Mouse (Mus musculus) midbrain, postnatal 0 days (tissue): ENCODE measurements at regions not wholly inside any gene's neighbourhood (a gene's known extent, or its start where the extent isn't known, plus 50 kb on each side); places are given as distances from the start of the nearest gene placed in this dataset.
A peak's percentile ranks its signal among the peaks of the same experiment; 100 is the strongest.

ENCODE experiments used
- ATAC-seq: fragments of 200-750 bp; cut with Nextera tagmentation; 2 replicates; pipeline ENCODE4 v1.8.0; 2017; ENCODE audit warnings: moderate number of reproducible peaks, mild to moderate bottlenecking, moderate TSS enrichment, moderate library complexity; ENCODE audit not compliant: low FRiP score
- DNase-seq: peaks from one replicate; pipeline ENCODE4 v3.0.0-alpha.2; 2015; ENCODE audit warnings: low spot score
- H3K27ac ChIP-seq: fragments of 300-500 bp; sonication (generic); 2 replicates; pipeline ENCODE4 v1.5.1; 2014; ENCODE audit warnings: low read depth, mild to moderate bottlenecking, low read length, mixed read lengths
- H3K27me3 ChIP-seq: fragments of 300-500 bp; sonication (generic); 2 replicates; pipeline ENCODE4 v1.6.1; 2014; ENCODE audit warnings: low read length, control low read depth, mixed read lengths; ENCODE audit not compliant: insufficient read depth
- H3K36me3 ChIP-seq: fragments of 300-500 bp; sonication (generic); 2 replicates; pipeline ENCODE4 v1.6.1; 2014; ENCODE audit warnings: low read length, control low read depth, mixed read lengths; ENCODE audit not compliant: insufficient read depth
- H3K4me1 ChIP-seq: fragments of 300-500 bp; sonication (generic); 2 replicates; pipeline ENCODE4 v1.6.1; 2014; ENCODE audit warnings: mild to moderate bottlenecking, control low read depth, antibody characterized with exemption, low read length, mixed read lengths; ENCODE audit not compliant: insufficient read depth
- H3K4me2 ChIP-seq: fragments of 300-500 bp; sonication (generic); 2 replicates; pipeline ENCODE4 v1.6.1; 2014; ENCODE audit warnings: low read depth, mild to moderate bottlenecking, low read length, mixed read lengths; ENCODE audit not compliant: poor library complexity, severe bottlenecking
- H3K4me3 ChIP-seq: fragments of 300-500 bp; sonication (generic); 2 replicates; pipeline ENCODE4 v1.5.1; 2014; ENCODE audit warnings: low read depth, mild to moderate bottlenecking, low read length, moderate library complexity
- H3K9ac ChIP-seq: fragments of 300-500 bp; sonication (generic); replicated peaks from 2 replicates; pipeline ENCODE4 v1.6.1; 2014; ENCODE audit warnings: mild to moderate bottlenecking, low read length, moderate library complexity, mixed read lengths; ENCODE audit not compliant: poor library complexity, severe bottlenecking
- H3K9me3 ChIP-seq: fragments of 300-500 bp; sonication (generic); 2 replicates; pipeline ENCODE4 v1.6.1; 2016; ENCODE audit warnings: low read length, control low read depth
- CTCF ChIP-seq: IDR thresholded peaks from 2 replicates; pipeline ENCODE4 v1.5.1; 2016; ENCODE audit warnings: antibody characterized with exemption, mild to moderate bottlenecking
- WGBS: fragments of 180-500 bp; shearing (Covaris S2); extraction: QIAGEN DNeasy Blood & Tissue Kit; methylation state at CpG from one replicate; pipeline ENCODE4 v1.1.7; 2014; 5-methylcytosine and 5-hydroxymethylcytosine counted together

DNA sequence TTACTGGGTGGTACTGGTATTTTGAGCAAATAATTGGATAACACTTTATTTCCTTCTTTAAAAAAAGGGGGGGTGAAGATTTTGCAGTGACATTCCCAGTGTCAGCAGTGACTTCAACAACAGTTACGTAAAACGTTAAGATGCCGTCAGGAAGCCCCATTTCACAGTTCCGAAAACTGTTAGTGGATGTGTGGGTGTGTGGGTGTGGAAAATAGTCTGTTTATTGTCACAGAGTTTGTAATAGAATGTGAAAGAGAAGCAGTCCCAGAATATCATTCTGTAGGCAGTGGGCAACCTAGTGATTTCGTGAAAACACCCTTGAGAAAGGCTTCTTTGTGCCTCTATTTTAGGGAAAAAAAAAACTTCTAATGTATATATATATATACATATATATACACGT, 101.4 kb upstream of the Pcdh10 start:
- Histone ChIP-seq H3K9me3 (no peaks in the 10 kb centered on the region), H3K27me3 (no peaks in the 10 kb centered on the region), H3K9ac (no peak overlapping the region), H3K4me3 (no peak overlapping the region), H3K4me1 (no peaks in the 10 kb centered on the region), H3K27ac (no peak overlapping the region), H3K36me3 (no peaks in the 10 kb centered on the region), H3K4me2 (no peak overlapping the region)
- WGBS, result 87% methylated on average over 6 of the region's 6 CpGs
- TF ChIP-seq CTCF, result no peak
- ATAC-seq (no peak), DNase-seq (no peak)

GRCm38 (mm10) chr3:45297242-45297853, 80.8 kb upstream of the Pcdh10 start:
- H3K4me2 ChIP-seq, result no peak overlapping the region
- no peaks in the 10 kb centered on the region for H3K4me1 ChIP-seq
- H3K4me3 ChIP-seq, result no peak overlapping the region
- 68% methylated on average over 12 of the region's 12 CpGs for WGBS
- H3K27ac ChIP-seq, result no peak overlapping the region
- H3K36me3 ChIP-seq, result no peaks in the 10 kb centered on the region
- no peak for TF ChIP-seq CTCF
- no peak overlapping the region for H3K9ac ChIP-seq
- H3K27me3 ChIP-seq, result no peaks in the 10 kb centered on the region
- DNase-seq (peak; percentile 75), ATAC-seq (peak; percentile 47; the same call in 1 of the 2 replicates)
- no peaks in the 10 kb centered on the region for H3K9me3 ChIP-seq

DNA sequence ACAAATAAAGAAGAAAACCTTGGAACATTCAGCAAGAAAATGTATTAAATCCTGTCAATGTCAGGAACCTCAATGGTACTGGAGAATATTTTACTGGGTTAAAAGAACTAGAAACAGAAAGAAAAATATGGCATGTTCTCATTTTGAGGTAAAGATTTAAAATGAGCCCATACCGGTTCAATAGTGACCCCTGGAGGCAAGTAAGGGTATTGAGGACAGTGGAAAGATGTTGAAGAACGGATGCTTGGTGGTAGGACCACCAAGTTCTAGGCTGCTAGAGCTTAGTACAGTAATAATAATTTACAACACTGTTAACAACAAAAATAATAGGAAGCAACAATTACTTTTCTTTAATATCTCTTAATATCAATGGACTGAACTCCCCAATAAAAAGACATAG, 58.9 kb upstream of the Pcdh10 start:
- Histone ChIP-seq H3K4me1 (no peaks in the 10 kb centered on the region), H3K36me3 (no peaks in the 10 kb centered on the region), H3K4me3 (no peak overlapping the region), H3K9me3 (no peaks in the 10 kb centered on the region), H3K27ac (no peak overlapping the region), H3K27me3 (no peaks in the 10 kb centered on the region), H3K4me2 (no peak overlapping the region), H3K9ac (no peak overlapping the region)
- ATAC-seq (no peak), DNase-seq (no peak)
- peak; percentile 35 for TF ChIP-seq CTCF
- WGBS, result 47% methylated on average over 2 of the region's 2 CpGs
